Mouse (Mus musculus): ENCODE results near the gene Ms4a6d. TPM values are rescaled to one million over a fixed set of nuclear protein-coding genes. Genes with fewer than 3 reads are reported as not detected.
"Not testable (repeated sequence)": the region's sequence is repeated elsewhere in the genome, so short reads cannot be mapped to it uniquely, and the experiment has no call there.

Ms4a6d gene
- polyA plus RNA-seq, 1 experiment from 2014 or later = 6.9 TPM

GRCm38 (mm10) chr19:11613776-11614443 lies 9.3 kb upstream of the Ms4a6d start:
- H3K4me2 ChIP-seq = no peak overlapping the region
- no peak overlapping the region for H3K4me3 ChIP-seq (replicated peaks)
- H3K27ac ChIP-seq = no peak overlapping the region
- 37% methylated on average over 8 of the region's 8 CpGs for WGBS
- no peaks in the 10 kb centered on the region for H3K4me1 ChIP-seq
- H3K9me3 ChIP-seq = no peaks in the 10 kb centered on the region
- no peak overlapping the region for H3K9ac ChIP-seq
- ATAC-seq (ENCODE audit: insufficient read depth, low FRiP score, low read depth) = no peak
- H3K36me3 ChIP-seq = no peaks in the 10 kb centered on the region
- no peaks in the 10 kb centered on the region for H3K27me3 ChIP-seq (replicated peaks)

GRCm38 (mm10) chr19:11613084-11613483 lies 8.4 kb upstream of the Ms4a6d start:
- ATAC-seq (ENCODE audit: insufficient read depth, low FRiP score, low read depth) = no peak
- H3K36me3 ChIP-seq = no peaks in the 10 kb centered on the region
- no peak overlapping the region for H3K9ac ChIP-seq
- no peak overlapping the region for H3K4me2 ChIP-seq
- H3K4me1 ChIP-seq = no peaks in the 10 kb centered on the region
- H3K4me3 ChIP-seq (replicated peaks) = no peak overlapping the region
- WGBS = 89% methylated on average over 1 of the region's 1 CpGs
- no peak overlapping the region for H3K27ac ChIP-seq
- no peaks in the 10 kb centered on the region for H3K9me3 ChIP-seq
- no peaks in the 10 kb centered on the region for H3K27me3 ChIP-seq (replicated peaks)

- H3K4me2 ChIP-seq = no peak overlapping the region
- no peaks in the 10 kb centered on the region for H3K9me3 ChIP-seq
- H3K27ac ChIP-seq = no peak overlapping the region
- H3K27me3 ChIP-seq (replicated peaks) = no peaks in the 10 kb centered on the region
- H3K4me3 ChIP-seq (replicated peaks) = no peak overlapping the region
- no peak for ATAC-seq (ENCODE audit: insufficient read depth, low FRiP score, low read depth)
- no peak overlapping the region for H3K9ac ChIP-seq
- H3K36me3 ChIP-seq = no peaks in the 10 kb centered on the region
- 40% methylated on average over 2 of the region's 2 CpGs for WGBS
- no peaks in the 10 kb centered on the region for H3K4me1 ChIP-seq
These were observed 7.6 kb upstream of the Ms4a6d start for GRCm38 (mm10) chr19:11612293-11612692.

GRCm38 (mm10) chr19:11611541-11611945 lies 6.9 kb upstream of the Ms4a6d start:
- no peak overlapping the region for H3K4me3 ChIP-seq (replicated peaks)
- H3K4me1 ChIP-seq = no peaks in the 10 kb centered on the region
- no peaks in the 10 kb centered on the region for H3K27me3 ChIP-seq (replicated peaks)
- H3K4me2 ChIP-seq = no peak overlapping the region
- no peaks in the 10 kb centered on the region for H3K9me3 ChIP-seq
- no peaks in the 10 kb centered on the region for H3K36me3 ChIP-seq
- WGBS = 14% methylated on average over 6 of the region's 6 CpGs
- peak; percentile 50; the same call in 1 of the 2 replicates for ATAC-seq (ENCODE audit: insufficient read depth, low FRiP score, low read depth)
- H3K9ac ChIP-seq = no peak overlapping the region
- no peak overlapping the region for H3K27ac ChIP-seq

GRCm38 (mm10) chr19:11608172-11608571 lies 3.5 kb upstream of the Ms4a6d start:
- no peak overlapping the region for H3K9ac ChIP-seq
- no peak overlapping the region for H3K27ac ChIP-seq
- H3K4me3 ChIP-seq (replicated peaks) = no peak overlapping the region
- H3K9me3 ChIP-seq = no peaks in the 10 kb centered on the region
- H3K4me1 ChIP-seq = no peaks in the 10 kb centered on the region
- 9% methylated on average over 1 of the region's 1 CpGs for WGBS
- H3K27me3 ChIP-seq (replicated peaks) = no peaks in the 10 kb centered on the region
- no peak overlapping the region for H3K4me2 ChIP-seq
- no peaks in the 10 kb centered on the region for H3K36me3 ChIP-seq
- ATAC-seq (ENCODE audit: insufficient read depth, low FRiP score, low read depth) = no peak

GRCm38 (mm10) chr19:11602026-11602425 lies 2.6 kb downstream of the Ms4a6d start:
- Histone ChIP-seq H3K36me3 (no peaks in the 10 kb centered on the region), H3K9ac (no peak overlapping the region), H3K4me3 (replicated peaks) (no peak overlapping the region), H3K4me2 (no peak overlapping the region), H3K27me3 (replicated peaks) (no peaks in the 10 kb centered on the region), H3K4me1 (no peaks in the 10 kb centered on the region), H3K27ac (no peak overlapping the region), H3K9me3 (no peaks in the 10 kb centered on the region)
- WGBS = 78% methylated on average over 2 of the region's 2 CpGs
- peak; percentile 18; the same call in 1 of the 2 replicates for ATAC-seq (ENCODE audit: insufficient read depth, low FRiP score, low read depth)

GRCm38 (mm10) chr19:11601349-11601748 lies 3.3 kb downstream of the Ms4a6d start:
- 87% methylated on average over 3 of the region's 3 CpGs for WGBS
- no peak for ATAC-seq (ENCODE audit: insufficient read depth, low FRiP score, low read depth)
- no peak overlapping the region for H3K27ac ChIP-seq

GRCm38 (mm10) chr19:11589891-11590449 lies 14.7 kb downstream of the Ms4a6d start:
- Histone ChIP-seq H3K4me1 (no peaks in the 10 kb centered on the region), H3K4me3 (replicated peaks) (no peak overlapping the region), H3K4me2 (no peak overlapping the region), H3K27ac (no peak overlapping the region), H3K9ac (no peak overlapping the region), H3K36me3 (no peaks in the 10 kb centered on the region), H3K27me3 (replicated peaks) (no peaks in the 10 kb centered on the region), H3K9me3 (no peaks in the 10 kb centered on the region)
- no peak for ATAC-seq (ENCODE audit: insufficient read depth, low FRiP score, low read depth)
- 63% methylated on average over 2 of the region's 2 CpGs for WGBS

More at GRCm38 (mm10) chr19:11601349-11601748, 3.3 kb downstream of the Ms4a6d start:
- no peaks in the 10 kb centered on the region for H3K27me3 ChIP-seq (replicated peaks)
- H3K4me3 ChIP-seq (replicated peaks) = no peak overlapping the region
- H3K9me3 ChIP-seq = no peaks in the 10 kb centered on the region
- H3K4me1 ChIP-seq = no peaks in the 10 kb centered on the region
- no peak overlapping the region for H3K9ac ChIP-seq
- no peak overlapping the region for H3K4me2 ChIP-seq
- no peaks in the 10 kb centered on the region for H3K36me3 ChIP-seq

- ATAC-seq (ENCODE audit: insufficient read depth, low FRiP score, low read depth) = no peak
- WGBS = 77% methylated on average over 4 of the region's 4 CpGs
- Histone ChIP-seq H3K36me3 (no peaks in the 10 kb centered on the region), H3K27ac (no peak overlapping the region), H3K4me2 (no peak overlapping the region), H3K27me3 (replicated peaks) (no peaks in the 10 kb centered on the region), H3K4me1 (no peaks in the 10 kb centered on the region), H3K9me3 (no peaks in the 10 kb centered on the region), H3K4me3 (replicated peaks) (no peak overlapping the region), H3K9ac (no peak overlapping the region)
These were observed 15.4 kb downstream of the Ms4a6d start for GRCm38 (mm10) chr19:11589205-11589604.

GRCm38 (mm10) chr19:11574965-11575364 lies 29.7 kb downstream of the Ms4a6d start:
- no peak overlapping the region for H3K4me3 ChIP-seq (replicated peaks)
- no peaks in the 10 kb centered on the region for H3K27me3 ChIP-seq (replicated peaks)
- 91% methylated on average over 8 of the region's 8 CpGs for WGBS
- H3K4me1 ChIP-seq = no peaks in the 10 kb centered on the region
- H3K36me3 ChIP-seq = no peaks in the 10 kb centered on the region
- H3K9me3 ChIP-seq = no peaks in the 10 kb centered on the region
- no peak overlapping the region for H3K4me2 ChIP-seq
- no peak overlapping the region for H3K27ac ChIP-seq
- no peak for ATAC-seq (ENCODE audit: insufficient read depth, low FRiP score, low read depth)
- H3K9ac ChIP-seq = no peak overlapping the region

- not testable (repeated sequence) for ATAC-seq (ENCODE audit: insufficient read depth, low FRiP score, low read depth); H3K27me3 ChIP-seq (replicated peaks); H3K4me1 ChIP-seq; H3K4me3 ChIP-seq (replicated peaks); H3K9me3 ChIP-seq; H3K27ac ChIP-seq; H3K9ac ChIP-seq; H3K4me2 ChIP-seq; H3K36me3 ChIP-seq
These were observed 45.1 kb downstream of the Ms4a6d start for GRCm38 (mm10) chr19:11559560-11559959.

GRCm38 (mm10) chr19:11554726-11555125 lies 49.9 kb downstream of the Ms4a6d start:
- Histone ChIP-seq H3K27me3 (replicated peaks) (no peaks in the 10 kb centered on the region), H3K4me3 (replicated peaks) (no peak overlapping the region), H3K9me3 (no peaks in the 10 kb centered on the region), H3K27ac (no peak overlapping the region), H3K4me1 (no peaks in the 10 kb centered on the region), H3K36me3 (no peaks in the 10 kb centered on the region), H3K9ac (no peak overlapping the region), H3K4me2 (no peak overlapping the region)
- WGBS = 89% methylated on average over 5 of the region's 5 CpGs
- no peak for ATAC-seq (ENCODE audit: insufficient read depth, low FRiP score, low read depth)

- Histone ChIP-seq H3K36me3 (no peaks in the 10 kb centered on the region), H3K27me3 (replicated peaks) (no peaks in the 10 kb centered on the region), H3K27ac (no peak overlapping the region), H3K9ac (no peak overlapping the region), H3K4me3 (replicated peaks) (no peak overlapping the region), H3K4me2 (no peak overlapping the region), H3K4me1 (no peaks in the 10 kb centered on the region), H3K9me3 (no peaks in the 10 kb centered on the region)
- ATAC-seq (ENCODE audit: insufficient read depth, low FRiP score, low read depth) = no peak
These were observed 56.7 kb downstream of the Ms4a6d start for GRCm38 (mm10) chr19:11547911-11548310.

Measured in stomach, embryonic 15.5 days (tissue).